9 mouse cellular contexts compared by ENCODE assay signal in the genomic region with DNA sequence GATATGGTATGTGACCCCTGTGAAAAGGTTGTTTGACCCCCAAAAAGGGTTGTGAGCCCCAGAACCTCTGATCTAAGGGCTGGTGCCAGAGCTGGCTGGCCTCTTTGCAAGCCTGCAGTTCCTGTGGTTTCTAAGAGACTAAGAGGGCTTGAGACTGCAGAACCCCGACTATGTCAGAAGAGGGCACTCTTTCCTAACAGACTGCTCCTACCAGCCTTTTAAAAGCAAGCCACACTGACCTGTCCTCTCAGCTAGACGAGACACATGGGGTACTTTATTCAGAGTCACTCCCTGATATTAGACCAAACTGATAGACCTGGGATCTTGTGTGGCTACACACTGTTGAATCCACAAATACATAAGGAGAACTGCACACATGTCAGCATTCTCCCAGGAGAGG. TPM values are rescaled to one million over a fixed set of nuclear protein-coding genes. Genes with fewer than 3 reads are reported as not detected.
DNase-seq lines count a peak whose midpoint lies in the region; ATAC-seq and TF ChIP-seq lines count a peak whose summit lies in the region.
"Had no signal": no experiment of that assay in that cellular context is flagged by ENCODE, and none has a peak within 500 bp of the region (broad histone marks: within the 10 kb centered on the region; RNA-seq: fewer than 3 reads in every experiment).

No protein-coding gene starts in this region.

- TF ChIP-seq CTCF in lung, postnatal 0 days (IDR thresholded peaks at IDR 0.05), result peak; percentile 77

- DNase-seq in CD4-positive, CD25-positive, alpha-beta regulatory T cell, adult 2 months (ENCODE audit: low read depth, low spot score), result peak; percentile 24
- DNase-seq in spleen, adult 18-20 months, result peak; percentile 10 to 28
- DNase-seq in spleen, adult 12 weeks (ENCODE audit: low spot score), result no peak
- peak; percentile 29 for DNase-seq in embryonic facial prominence, embryonic 10.5 days (ENCODE audit: low spot score)
- DNase-seq in kidney, adult 9 months, result peak; percentile 55
- DNase-seq in lung, postnatal 0 days (ENCODE audit: low spot score), result peak; percentile 73
- peak; percentile 21 for DNase-seq in skeletal muscle tissue, adult 2 months (ENCODE audit: low read depth, low spot score)

- no peaks in the 10 kb centered on the region for H3K36me3 ChIP-seq in embryonic facial prominence, embryonic 10.5 days (replicated peaks)
- H3K36me3 ChIP-seq in lung, postnatal 0 days (ENCODE audit: insufficient read depth, low read length), result no peaks in the 10 kb centered on the region

- no peaks in the 10 kb centered on the region for H3K27me3 ChIP-seq in embryonic facial prominence, embryonic 10.5 days (replicated peaks; ENCODE audit: low read depth, poor library complexity, severe bottlenecking)
- H3K27me3 ChIP-seq in lung, postnatal 0 days (replicated peaks; ENCODE audit: insufficient read depth, low read length), result no peaks in the 10 kb centered on the region

- WGBS in embryonic facial prominence, embryonic 10.5 days, result 9% methylated on average over 2 of the region's 2 CpGs
- 2% methylated on average over 2 of the region's 2 CpGs for WGBS in lung, postnatal 0 days

- H3K4me1 ChIP-seq in embryonic facial prominence, embryonic 10.5 days, result no peaks in the 10 kb centered on the region
- no peaks in the 10 kb centered on the region for H3K4me1 ChIP-seq in lung, postnatal 0 days (ENCODE audit: insufficient read depth, low read depth, low read length)

- H3K9ac ChIP-seq in lung, postnatal 0 days (replicated peaks; ENCODE audit: low read depth), result no peak overlapping the region

- TF ChIP-seq EP300 in lung, postnatal 0 days (IDR thresholded peaks at IDR 0.05), result no peak

- no peak overlapping the region for H3K27ac ChIP-seq in embryonic facial prominence, embryonic 10.5 days (replicated peaks)
- H3K27ac ChIP-seq in lung, postnatal 0 days (ENCODE audit: low read length), result no peak overlapping the region

- H3K9me3 ChIP-seq in embryonic facial prominence, embryonic 10.5 days, result no peaks in the 10 kb centered on the region
- H3K9me3 ChIP-seq in lung, postnatal 0 days (ENCODE audit: low read length), result no peaks in the 10 kb centered on the region

- H3K4me2 ChIP-seq in lung, postnatal 0 days (replicated peaks; ENCODE audit: low read depth, low read length), result no peak overlapping the region

- no peak for ATAC-seq in CD4-positive, CD25-positive, alpha-beta regulatory T cell, adult 4 months
- ATAC-seq in lung, postnatal 0 days, result no peak

- H3K4me3 ChIP-seq in embryonic facial prominence, embryonic 10.5 days, result no peak overlapping the region
- no peak overlapping the region for H3K4me3 ChIP-seq in lung, postnatal 0 days (ENCODE audit: low read depth, low read length)

RNA-seq across cellular contexts. Expression of a gene that starts 19.9 kb away (rescaled TPM):
- polyA plus RNA-seq in CD4-positive, CD25-positive, alpha-beta regulatory T cell, adult 4 months (2017; shearing (Covaris generic)), result under 1 TPM in 1 of 2 experiments, not detected in 1; 0.13 TPM
- polyA plus RNA-seq in embryonic facial prominence, embryonic 10.5 days (2016; fragmentation: Nextera tagmentation; extraction: Ambion mirVana), result 2.4 and 4.4 TPM in 2 replicates
- polyA plus RNA-seq in lung, postnatal 0 days (2015; fragmentation: Nextera tagmentation; extraction: Ambion mirVana), result 7.6 and 9.0 TPM in 2 replicates
- polyA plus RNA-seq: C2C12 had no signal
